Mouse (Mus musculus) spleen, adult 18-20 months (tissue): ENCODE results near the gene Syt7.

Experiments used
- DNase-seq, 2 experiments: peaks; one replicate each; pipeline ENCODE4 v3.0.0; 2022; ENCODE audit warnings: mixed read lengths in 2 of 2

Syt7 gene

DNA sequence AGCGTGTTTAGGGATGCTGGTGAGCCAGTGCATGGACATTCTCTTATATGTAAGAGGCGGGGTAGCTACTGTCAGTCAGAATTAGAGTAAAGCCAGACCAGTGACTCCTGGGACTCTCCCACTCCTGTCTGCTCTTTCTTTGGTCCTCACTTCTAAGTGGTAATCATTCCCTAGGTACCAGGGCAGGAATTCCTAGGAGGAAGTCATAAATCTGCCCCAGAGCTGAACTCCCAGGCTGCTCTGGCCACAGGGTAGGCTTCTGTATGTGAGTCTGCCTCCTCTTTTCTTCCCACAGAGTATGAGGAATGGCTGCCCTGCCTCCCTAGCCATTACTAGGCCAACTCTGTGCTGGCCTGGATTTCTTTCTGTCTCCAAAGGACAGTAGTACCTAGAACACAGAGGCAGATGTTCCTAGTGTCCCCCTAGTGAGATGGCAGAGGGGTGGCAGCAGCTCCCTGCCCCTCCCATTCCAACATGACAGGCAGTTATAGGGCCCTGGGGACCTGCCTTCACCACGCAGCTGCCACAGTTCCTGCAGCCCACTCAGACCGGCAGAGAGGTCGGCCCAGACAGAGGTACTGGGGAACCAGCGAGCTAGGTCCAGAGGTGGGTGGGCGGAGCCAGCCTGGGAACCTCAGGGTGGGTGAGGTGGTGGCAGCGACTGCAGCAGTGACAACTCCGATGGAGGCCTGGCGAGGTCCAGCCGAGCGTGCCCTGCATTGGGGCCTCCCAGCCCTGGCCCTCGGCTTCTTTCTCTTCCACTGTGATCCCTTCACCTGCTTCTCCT is 36.8 kb downstream of the Syt7 start:
- no peak for DNase-seq

DNA sequence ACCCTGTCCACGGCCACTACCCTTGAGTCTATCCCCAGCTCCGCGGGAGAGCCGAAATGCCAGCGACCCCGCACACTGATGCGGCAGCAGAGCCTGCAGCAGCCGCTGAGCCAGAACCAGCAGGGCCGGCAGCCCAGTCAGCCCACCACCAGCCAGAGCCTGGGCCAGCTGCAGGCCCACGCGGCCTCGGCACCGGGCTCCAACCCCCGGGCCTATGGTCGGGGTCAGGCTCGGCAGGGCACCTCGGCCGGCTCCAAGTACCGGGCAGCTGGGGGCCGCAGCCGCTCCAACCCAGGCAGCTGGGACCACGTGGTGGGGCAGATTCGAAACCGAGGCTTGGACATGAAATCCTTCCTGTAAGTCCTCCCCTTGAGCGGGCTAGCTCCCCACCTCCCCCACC is 37.4 kb downstream of the Syt7 start:
- no peak for DNase-seq

DNA sequence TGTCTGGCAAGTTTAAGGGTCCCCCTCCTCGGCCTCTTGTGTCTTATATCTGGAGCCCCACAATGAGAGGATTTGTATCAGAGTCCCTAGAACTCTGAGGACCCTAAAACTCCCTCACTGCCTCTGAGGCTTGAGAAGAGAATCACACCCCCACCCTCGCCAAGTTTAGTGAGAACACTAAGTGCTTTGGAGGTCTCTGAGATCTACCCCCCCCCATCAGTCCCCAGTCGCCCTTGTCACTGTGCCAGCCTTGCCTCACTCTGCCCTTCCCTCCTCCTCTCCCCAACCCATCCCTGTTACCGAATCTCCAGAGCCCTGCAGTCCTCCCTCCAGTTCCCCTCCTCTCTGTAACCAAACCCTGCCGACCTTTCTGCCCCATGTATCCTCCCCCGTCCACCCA is 37.9 kb downstream of the Syt7 start:
- no peak for DNase-seq

DNA sequence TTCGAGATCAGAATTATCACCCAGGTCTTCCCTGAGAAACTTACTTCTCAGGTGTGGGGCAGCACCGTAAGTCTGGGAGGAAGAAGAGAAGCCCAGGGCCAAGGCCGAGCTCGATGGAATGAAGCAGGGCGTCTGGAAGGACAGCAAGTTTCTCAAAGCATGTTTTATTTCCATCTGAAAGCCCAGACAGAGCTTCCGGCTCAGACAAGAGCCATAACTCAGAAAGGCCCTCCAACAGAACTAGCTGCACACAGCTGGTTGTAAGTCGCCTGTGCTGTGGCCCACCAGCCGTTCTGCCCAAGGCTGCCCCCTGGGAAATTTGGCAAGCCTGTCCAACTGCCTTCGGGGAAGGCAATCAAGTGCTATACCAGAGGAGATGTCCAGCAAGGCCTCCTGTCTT is 38.5 kb downstream of the Syt7 start:
- DNase-seq: no peak

DNA sequence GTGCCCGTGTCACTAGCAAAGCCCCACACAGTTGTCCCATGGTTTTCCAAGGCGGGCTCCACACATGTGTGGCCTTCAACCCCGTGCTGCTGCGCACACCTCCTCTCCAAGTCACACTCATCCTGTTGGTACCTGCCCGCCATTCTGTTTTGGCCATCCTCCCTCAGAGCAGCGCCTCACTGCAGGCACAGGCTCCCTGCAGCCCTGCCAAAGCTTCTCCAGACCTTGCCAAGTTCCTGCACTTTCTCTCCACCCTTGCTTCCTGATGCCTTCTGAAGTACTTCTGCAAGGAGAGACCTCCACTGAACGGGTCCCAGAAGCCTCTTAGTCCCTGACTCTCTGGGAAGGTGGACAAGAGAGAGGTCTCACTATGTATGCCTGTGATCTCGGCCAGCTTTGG is 40.5 kb downstream of the Syt7 start:
- DNase-seq: no peak

DNA sequence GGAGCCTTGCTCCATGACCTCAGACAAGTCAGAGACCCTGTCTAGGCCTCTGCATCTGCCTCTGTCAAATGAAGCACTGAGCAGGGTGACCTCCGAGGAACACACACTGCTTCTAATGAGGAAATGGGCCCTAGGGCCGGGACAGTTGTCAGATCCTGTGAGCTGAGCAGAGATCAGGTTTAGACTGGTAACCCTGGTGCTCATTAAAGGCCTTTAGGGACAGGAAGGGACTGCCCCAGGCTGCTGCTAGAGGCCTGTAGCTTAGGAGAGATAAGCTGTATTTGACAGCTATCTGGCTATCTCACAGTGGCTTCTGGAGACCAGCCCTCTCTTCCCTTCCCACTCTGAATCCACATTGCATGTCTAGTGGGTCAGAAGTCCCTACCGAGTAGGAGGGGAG is 42.5 kb downstream of the Syt7 start:
- DNase-seq: no peak

DNA sequence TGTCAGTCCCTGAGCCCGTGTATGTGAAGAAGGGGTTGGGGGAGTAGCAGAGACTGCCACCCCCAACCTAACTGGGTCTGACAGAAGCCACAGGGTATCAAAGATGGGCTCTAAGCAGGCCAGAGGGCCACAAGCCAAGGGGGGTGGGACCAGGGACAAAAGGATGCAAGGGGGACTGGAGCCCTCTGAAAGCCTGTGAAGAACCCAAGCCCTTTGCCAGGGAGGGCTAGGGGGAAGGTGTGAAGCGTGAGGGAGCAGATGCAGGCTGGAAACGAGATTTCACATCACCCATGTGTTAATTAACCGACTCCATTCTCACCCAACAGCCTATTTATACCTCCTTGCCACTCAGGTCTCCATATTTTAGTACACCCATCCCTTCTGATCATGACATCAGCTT is 43.0 kb downstream of the Syt7 start:
- DNase-seq: no peak

DNA sequence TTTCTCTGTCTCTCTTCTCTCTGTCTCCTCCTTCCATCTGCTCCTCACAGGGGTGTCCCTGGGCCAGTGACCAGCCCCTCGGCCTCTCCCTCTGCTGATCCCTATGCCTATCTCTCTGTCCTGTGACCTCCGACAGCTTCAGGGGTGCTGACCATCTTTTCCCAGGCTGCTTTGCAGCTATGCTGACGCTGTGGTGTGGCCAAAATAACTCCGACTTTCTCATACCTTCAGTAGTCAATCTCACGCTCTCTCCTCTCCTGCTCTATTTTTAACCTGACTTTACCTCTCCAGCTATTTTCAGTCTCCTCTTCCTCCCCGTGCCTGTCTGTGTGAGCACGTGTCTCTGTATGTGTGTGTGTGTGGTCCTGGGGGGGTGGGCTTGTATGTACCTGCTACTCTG is 44.3 kb downstream of the Syt7 start:
- DNase-seq: no peak

DNA sequence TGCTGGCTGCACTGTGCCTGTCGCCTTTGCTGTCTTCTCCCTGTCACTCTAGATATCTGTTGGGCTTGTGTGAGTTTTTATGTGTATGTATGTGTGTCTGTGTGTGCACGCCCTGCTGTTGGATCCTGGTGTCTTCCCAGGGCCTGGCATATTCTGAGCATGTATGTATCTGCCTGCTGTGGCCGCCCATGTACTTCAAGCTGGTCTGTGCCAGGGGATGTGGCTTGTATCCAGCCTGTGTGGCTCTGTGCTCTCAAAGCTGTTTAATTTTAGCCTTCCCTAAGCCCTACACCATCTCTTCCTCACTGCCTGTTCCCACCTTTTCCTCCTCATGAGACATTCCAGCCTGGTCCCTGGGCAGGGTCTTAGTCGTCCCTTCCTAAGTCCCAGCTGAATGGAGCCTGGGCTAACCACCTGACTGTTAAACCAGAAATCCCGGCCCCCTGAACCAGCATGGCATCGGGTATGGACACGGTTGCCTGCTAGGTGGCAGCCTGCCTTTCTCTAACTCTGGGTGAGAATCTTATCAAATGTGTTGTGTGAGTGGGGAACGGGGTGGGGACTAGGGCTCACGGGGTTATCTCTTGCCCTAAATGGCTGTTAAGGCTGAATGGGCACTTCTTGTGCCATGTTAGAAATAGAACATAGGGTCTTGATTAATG is 45.1 kb downstream of the Syt7 start:
- no peak for DNase-seq

DNA sequence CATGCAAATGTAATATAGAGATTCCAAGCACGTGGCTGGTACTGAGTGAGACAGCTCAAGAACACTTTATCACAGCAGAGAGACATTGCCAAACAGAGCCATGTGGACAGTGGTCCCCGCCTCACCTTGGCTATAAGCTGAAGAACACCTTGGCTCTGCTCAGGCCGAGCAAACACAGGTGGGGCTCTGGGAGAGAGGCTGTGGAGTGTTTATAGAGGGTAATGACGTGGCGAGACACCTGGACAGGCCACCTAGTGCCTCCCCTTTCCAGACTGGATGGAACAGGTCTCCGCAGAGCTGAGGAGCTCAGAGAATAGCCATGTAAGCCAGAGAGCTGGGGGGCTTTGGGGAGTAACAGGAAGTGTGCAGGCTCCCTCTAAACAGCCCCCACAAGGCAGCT is 46.0 kb downstream of the Syt7 start:
- DNase-seq: no peak

DNA sequence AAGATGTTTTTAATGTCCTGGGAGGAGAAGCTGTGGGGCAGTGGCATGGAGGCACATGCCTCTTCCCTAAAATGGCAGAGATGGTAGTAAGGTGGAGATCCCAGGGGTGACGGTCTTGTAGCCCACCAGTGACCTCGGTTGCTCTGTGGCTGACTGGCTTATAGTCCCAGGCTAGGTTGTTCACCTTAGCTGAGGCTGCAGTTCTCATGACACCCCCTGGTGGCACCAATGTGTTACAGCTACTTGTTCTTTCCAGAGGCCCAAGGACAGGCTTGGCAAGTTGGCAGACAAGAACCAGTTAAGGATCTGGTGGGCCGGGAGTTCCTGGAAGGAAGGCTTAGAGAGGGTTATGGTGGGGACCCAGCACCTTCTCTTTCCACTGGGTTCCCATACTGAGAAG is 47.0 kb downstream of the Syt7 start:
- peak in 1 of 2 experiments; percentile 51 for DNase-seq

DNA sequence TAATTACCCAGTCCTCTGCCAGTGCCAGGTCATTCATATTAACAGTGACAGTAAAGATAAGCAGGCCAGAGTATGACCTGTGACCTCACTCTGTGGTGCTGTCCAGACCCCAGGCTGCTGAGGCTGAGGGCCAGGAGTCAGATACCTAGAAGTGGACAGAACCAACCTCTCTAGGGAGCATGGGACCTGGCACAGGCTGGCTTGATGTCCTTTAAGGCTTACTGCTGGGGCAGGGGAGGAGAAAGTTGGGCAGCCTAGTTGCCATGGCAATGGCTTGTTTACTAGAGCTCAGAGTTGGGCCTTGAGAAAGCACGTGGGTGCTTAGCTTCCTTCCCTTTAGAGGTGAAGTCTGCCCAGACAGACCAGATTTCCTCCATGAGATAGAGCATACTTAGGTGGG is 47.8 kb downstream of the Syt7 start:
- no peak for DNase-seq

DNA sequence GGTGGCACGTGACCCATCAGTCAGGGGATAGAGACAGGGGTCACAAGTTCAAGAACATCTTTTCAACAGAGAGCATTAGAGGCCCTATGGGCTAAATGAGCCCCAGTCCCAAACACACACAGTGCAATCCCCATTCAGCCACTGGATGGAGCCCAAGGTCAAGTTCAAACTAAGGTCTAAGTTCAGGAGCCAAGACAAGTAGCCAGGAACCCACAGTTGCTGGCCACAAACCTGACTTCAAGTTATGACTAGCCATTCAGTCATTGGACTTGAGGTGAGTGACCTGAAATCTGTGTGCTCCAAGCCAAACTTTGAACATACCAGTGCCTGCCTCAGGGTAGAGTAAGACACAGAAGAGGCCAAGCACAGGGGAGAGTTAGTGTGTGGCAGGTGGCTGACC is 48.6 kb downstream of the Syt7 start:
- DNase-seq: peak in 1 of 2 experiments; percentile 10

DNA sequence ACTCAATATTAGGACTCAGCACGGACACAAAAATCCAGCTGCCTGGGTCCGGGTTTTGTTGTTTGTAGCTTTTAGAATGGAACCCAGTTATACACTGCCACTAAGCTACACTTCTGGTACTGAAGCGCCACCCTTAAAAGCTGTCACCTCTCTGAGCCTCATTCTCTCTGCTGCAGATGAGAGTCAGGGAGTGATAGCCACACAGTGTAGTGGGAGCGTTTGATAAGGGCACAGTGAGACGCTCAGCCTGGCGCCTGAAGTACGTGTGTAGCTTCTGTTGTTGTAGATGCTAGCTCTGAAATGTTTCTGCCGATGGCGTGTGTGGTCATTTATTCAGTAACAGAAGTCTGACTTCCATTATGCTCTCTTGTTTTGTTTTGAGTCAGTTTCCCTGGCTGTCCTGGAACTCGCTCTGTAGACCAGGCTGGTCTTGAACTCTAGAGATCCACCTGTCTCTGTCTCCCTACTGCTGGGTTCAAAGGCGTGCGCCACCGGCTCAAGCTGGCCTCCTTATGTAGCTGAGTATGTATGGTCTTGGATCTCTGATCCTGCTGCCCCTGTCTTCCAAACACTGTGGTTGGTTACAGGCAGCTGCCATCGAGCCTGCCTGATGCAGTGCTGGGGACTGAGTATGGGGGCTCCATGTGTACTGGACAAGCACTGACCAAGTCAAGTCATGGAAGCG is 55.9 kb downstream of the Syt7 start:
- DNase-seq: no peak

DNA sequence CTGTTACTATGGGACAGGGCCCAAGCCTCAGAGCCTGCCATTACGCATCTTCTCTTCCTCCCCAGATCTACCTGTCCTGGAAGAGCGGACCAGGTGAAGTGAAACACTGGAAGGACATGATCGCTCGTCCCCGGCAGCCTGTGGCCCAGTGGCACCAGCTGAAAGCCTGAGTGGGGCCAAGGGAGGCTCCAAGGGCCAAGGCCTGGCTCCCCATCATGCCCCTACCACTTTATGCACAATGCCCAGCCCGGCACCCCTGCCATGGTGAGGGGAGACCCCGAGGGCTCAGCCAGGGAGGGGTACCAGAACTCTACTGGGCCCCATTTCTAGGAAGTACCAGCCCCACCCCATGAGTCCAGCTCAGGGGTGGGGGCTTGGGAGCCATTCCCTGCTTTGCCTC is 59.4 kb downstream of the Syt7 start:
- DNase-seq: no peak

DNA sequence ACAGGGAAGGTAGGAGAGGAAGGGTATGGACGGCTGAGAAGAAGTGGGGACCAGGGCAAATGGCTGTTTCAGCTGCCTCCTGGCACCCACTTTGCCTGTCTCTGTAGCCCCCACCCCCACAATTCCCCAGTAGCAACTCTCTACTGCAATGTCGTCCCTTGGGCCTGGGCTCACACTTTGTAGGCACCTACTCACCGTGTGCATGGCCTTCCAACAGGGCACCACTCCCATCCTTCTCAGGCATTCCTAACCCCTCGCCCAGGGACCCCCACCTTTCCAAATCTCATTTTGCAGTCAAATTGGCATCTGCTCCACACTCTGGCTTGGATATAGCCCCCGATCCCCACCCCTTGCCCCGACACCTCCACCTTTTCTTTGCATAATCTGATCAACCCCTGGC is 60.3 kb downstream of the Syt7 start:
- no peak for DNase-seq

DNA sequence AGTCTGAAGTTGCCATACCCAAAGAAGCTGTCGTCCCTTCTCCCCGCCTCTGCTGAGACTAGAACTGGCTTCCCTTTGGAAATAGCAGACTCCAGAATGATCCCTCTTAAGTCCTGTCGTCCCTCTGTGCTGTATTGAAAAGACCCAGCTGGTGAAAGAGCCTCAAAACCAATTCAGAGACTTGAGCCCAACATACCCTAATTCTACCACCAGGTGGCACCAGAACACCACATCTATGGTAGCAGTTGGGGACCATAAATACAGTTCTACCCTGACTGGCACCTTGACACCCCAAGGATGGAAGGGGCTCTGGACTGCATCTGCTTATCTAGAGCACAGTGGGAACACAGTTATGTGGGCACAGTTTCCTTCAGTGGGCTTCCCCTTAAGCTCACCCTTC is 60.8 kb downstream of the Syt7 start:
- DNase-seq: peak in 1 of 2 experiments; percentile 56

DNA sequence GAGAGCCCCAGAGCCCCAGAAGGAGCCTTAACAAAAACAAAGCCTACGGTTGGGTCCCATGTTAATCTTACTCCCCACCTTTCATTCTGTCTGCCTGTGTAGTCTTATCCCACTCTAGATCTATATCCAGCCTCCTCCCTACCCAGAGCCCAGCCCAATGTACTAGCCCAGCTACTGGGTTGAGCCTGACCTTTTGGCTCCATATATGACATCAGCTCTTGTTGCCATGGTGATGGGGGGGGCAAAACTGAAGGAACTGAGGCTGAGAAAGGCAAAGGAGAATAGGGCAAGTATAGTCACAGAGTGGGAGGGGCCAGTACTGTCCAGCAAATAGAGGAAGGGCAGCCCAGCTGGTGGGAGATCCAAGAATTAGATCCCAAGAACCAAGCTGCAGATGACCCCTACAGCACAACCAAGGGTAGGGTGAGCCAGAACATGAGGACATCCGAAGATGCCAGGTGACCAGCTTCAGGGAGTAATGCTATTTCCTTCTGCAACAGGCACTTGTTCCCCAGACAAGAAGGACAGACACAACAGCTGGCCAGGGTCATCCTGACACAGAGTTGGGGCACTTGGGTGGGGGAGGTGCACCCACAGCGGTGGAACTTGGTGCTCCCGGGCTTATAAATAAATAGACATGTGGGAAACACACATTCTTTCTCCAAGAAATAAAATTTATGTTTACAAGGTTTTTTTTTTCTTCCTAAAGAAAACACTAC is 66.0 kb downstream of the Syt7 start:
- DNase-seq: no peak

DNA sequence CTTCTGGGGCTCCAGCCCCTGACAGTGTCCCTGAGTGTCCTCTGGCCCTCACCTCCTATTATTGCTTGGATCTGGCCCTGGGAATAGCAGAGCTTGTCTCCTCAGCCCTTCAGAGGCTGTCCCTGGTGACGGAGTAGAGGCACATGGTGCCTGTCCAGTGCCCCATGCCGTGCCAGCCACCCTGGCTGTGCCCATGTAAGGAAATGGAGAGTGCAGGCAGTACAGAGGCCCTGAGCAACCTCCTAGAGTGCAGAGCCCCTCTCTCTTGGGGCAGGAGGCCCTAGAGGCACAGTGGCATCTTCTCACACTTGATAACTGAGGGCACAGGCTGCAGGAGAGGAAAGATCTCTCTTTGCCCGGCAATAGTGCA is 66.5 kb downstream of the Syt7 start:
- DNase-seq: no peak

DNA sequence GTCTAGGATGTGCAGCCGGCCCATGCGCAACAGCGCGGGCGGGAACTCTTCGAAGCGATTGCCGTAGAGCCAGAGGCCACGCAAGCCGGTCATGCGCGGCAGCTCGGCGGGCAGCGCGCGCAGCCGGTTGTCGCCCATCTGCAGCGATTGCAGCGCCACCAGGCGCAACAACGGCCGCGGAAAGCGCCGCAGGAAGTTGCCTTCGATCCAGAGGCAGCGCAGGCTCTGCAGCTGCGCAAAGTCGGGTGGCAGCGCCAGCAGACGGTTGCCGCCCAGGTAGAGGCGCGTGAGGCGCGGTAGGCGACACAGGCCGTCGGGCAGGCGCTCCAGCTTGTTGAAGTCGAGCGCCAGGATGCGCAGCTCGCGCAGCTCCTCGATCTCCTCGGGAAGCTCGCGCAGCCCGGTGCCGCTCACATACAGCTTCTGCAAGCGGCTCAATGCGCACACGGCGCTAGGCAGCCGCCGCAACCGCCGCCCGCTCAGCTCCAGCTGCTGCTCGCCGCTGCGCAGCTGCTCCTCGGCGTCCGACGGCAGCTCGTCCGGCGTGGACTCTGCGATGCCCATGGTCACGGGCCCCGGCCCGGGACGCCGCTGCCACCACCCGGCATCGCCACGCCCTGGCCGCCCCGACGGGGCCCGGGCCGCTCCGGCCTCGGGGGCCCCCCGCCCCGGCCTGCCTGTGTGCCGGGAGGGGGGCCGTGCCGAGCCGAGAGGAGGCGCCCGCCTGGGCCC is 68.0 kb downstream of the Syt7 start, which contains the start of gene Lrrc10b:
TSS of gene Lrrc10b (minus strand) at position 722 of the 732 bp plus-strand sequence.
- DNase-seq: peak in 1 of 2 experiments; percentile 19

DNA sequence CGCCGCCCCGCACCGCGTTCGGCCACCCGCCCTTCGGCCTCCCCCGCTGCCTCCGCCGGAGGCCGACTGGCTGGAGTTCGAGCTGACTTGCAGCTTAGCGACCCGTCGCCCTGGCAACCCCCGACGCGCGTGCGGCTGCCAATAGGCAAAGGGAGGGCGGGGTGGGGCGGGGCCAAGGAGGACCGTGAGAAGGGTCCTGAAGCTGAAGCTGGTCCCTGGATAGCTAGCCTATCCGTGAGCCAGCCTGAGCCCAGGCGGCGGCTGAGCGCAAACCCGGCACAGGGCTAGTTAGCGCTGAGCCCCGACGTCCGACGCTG is 68.6 kb downstream of the Syt7 start:
- DNase-seq: peak in 1 of 2 experiments; percentile 2

DNA sequence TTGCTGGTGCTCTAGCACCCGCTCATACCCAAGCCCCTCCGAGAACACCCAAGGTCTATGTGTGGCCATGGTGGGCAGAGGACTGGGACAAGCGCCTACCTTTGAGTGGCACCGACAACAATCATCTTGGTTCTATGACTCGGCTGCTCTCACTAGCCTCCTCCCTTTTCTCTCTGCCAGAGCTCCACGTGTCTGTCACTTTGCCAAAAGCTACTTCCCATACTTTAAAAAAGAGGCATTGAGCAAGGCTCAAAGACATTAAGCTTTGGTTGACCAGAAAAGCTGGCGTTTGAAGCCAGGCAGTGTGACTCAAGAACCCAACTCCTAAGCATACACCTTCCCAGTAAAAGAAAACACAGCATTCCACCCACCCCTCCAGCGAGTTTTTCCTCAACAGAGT is 69.2 kb downstream of the Syt7 start:
- no peak for DNase-seq

DNA sequence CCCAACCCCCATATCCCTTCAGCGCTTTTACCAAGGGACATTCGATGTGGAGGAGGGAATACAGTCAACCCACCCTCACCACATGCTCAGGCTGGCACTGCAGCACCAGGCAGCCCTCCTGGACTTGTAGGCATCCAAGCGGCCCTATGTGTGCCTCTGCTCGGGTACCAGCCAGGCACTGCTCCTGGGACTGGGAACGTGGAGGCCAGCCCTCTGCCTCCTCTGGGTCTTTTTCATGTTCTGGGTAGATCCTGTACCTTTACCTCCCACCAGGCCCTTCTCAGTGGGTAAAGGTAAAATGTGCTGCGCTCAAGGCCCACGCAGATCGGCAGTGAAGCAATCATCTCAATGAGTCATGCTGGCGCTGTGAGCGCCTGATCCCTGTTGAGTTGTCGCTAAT is 71.0 kb downstream of the Syt7 start:
- DNase-seq: no peak
